Mouse (Mus musculus): ENCODE results near the gene Kcnj10.

- no peak for TF ChIP-seq CTCF (IDR thresholded peaks at IDR 0.05; ENCODE audit: low read depth, low read length)
- no peak for TF ChIP-seq POLR2A (IDR thresholded peaks at IDR 0.05; ENCODE audit: borderline replicate concordance, low read depth, low read length)
Measured at GRCm38 (mm10) chr1:172302311-172302710, 38.7 kb upstream of the Kcnj10 start.

All from bone marrow macrophage, adult 2 months (primary cell).